ENCODE assay signal across 29 mouse cellular contexts in genomic region chr13:112560554-112561138, GRCm38 (mm10). TPM values are rescaled to one million over a fixed set of nuclear protein-coding genes. Genes with fewer than 3 reads are reported as not detected.
DNase-seq lines count a peak whose midpoint lies in the region; ATAC-seq and TF ChIP-seq lines count a peak whose summit lies in the region.
"Had no signal": no experiment of that assay in that cellular context is flagged by ENCODE, and none has a peak within 500 bp of the region (broad histone marks: within the 10 kb centered on the region; RNA-seq: fewer than 3 reads in every experiment).

No protein-coding gene starts in this region.

- H3K4me3 ChIP-seq in forebrain, postnatal 0 days (ENCODE audit: low read depth, low read length), result no peak overlapping the region
- H3K4me3 ChIP-seq in forebrain, embryonic 10.5 days, result no peak overlapping the region
- H3K4me3 ChIP-seq: embryonic facial prominence, embryonic 12.5 days; erythroblast, embryonic 14.5 days; heart, embryonic 15.5 days; hindbrain, embryonic 10.5 days; limb, embryonic 15.5 days; lung, embryonic 15.5 days; megakaryocyte, embryonic 14.5 days; midbrain, embryonic 13.5 days; neural tube, embryonic 12.5 days had no signal

- H3K27me3 ChIP-seq in forebrain, postnatal 0 days (ENCODE audit: insufficient read depth, low read length), result no peaks in the 10 kb centered on the region; the same call in 1 of the 2 replicates
- H3K27me3 ChIP-seq in forebrain, embryonic 10.5 days (ENCODE audit: poor library complexity, severe bottlenecking), result no peaks in the 10 kb centered on the region
- H3K27me3 ChIP-seq: embryonic facial prominence, embryonic 12.5 days; heart, embryonic 15.5 days; limb, embryonic 15.5 days; lung, embryonic 15.5 days; megakaryocyte, embryonic 14.5 days; midbrain, embryonic 13.5 days; neural tube, embryonic 12.5 days had no signal

- ATAC-seq in forebrain, postnatal 0 days, result peak; percentile 73
- ATAC-seq: forebrain, embryonic 14.5 days; hindbrain, postnatal 0 days; intestine, embryonic 16.5 days; midbrain, embryonic 13.5 days had no signal

- 67% methylated on average over 6 of the region's 6 CpGs for WGBS in forebrain, postnatal 0 days
- WGBS in forebrain, embryonic 10.5 days, result 91% methylated on average over 6 of the region's 6 CpGs

- no peak overlapping the region for H3K4me2 ChIP-seq in forebrain, postnatal 0 days (ENCODE audit: low read depth)
- H3K4me2 ChIP-seq: embryonic facial prominence, embryonic 12.5 days; heart, embryonic 15.5 days; limb, embryonic 15.5 days; lung, embryonic 15.5 days; midbrain, embryonic 13.5 days; neural tube, embryonic 12.5 days had no signal

- TF ChIP-seq CTCF in forebrain, postnatal 0 days (IDR thresholded peaks at IDR 0.05; ENCODE audit: low read depth), result no peak

- intact Hi-C loops in left cerebral cortex, postnatal 36 days (cut with DNase I), result no loop called here
- intact Hi-C loops in heart, postnatal 25 days (cut with DNase I), result no loop called here
- intact Hi-C loops in heart, postnatal 10 days (cut with DNase I), result no loop called here

- no peaks in the 10 kb centered on the region for H3K9me3 ChIP-seq in forebrain, postnatal 0 days (ENCODE audit: low read length)
- H3K9me3 ChIP-seq in forebrain, embryonic 10.5 days, result no peaks in the 10 kb centered on the region
- H3K9me3 ChIP-seq: embryonic facial prominence, embryonic 12.5 days; heart, embryonic 15.5 days; hindbrain, embryonic 10.5 days; limb, embryonic 15.5 days; lung, embryonic 15.5 days; megakaryocyte, embryonic 14.5 days; midbrain, embryonic 13.5 days; neural tube, embryonic 12.5 days had no signal

- H3K4me1 ChIP-seq in forebrain, postnatal 0 days (ENCODE audit: insufficient read depth), result no peaks in the 10 kb centered on the region
- no peaks in the 10 kb centered on the region for H3K4me1 ChIP-seq in forebrain, embryonic 10.5 days
- H3K4me1 ChIP-seq: embryonic facial prominence, embryonic 12.5 days; heart, embryonic 15.5 days; hindbrain, embryonic 10.5 days; limb, embryonic 15.5 days; lung, embryonic 15.5 days; megakaryocyte, embryonic 14.5 days; midbrain, embryonic 13.5 days; neural tube, embryonic 12.5 days had no signal

- DNase-seq in forebrain, postnatal 0 days, result peak; percentile 22
- no peak for DNase-seq in forebrain, embryonic 10.5 days (ENCODE audit: extremely low spot score, low spot score)
- peak; percentile 20 to 27 for DNase-seq in right cerebral cortex, adult 2 months (ENCODE audit: low spot score in 2 of 2)
- no peak for DNase-seq in right cerebral cortex, postnatal 14 days
- DNase-seq in left cerebral cortex, postnatal 36 days (ENCODE audit: low spot score in 2 of 2), result peak; percentile 5 to 30
- no peak for DNase-seq in heart, postnatal 25 days (ENCODE audit: low spot score)
- DNase-seq in heart, postnatal 10 days, result no peak
- DNase-seq: cerebellum, adult 11-12 months; cerebellum, postnatal 25 days; gastrocnemius, postnatal 36 days; kidney, adult 9 months; kidney, postnatal 14 days; lung, postnatal 36 days; spleen, adult 18-20 months; thymus, postnatal 25 days had no signal

- H3K27ac ChIP-seq in forebrain, postnatal 0 days (ENCODE audit: low read depth, low read length), result no peak overlapping the region
- no peak overlapping the region for H3K27ac ChIP-seq in forebrain, embryonic 10.5 days
- H3K27ac ChIP-seq: embryonic facial prominence, embryonic 12.5 days; heart, embryonic 15.5 days; hindbrain, embryonic 10.5 days; hindbrain, postnatal 0 days; limb, embryonic 15.5 days; liver, embryonic 14.5 days; lung, embryonic 15.5 days; midbrain, embryonic 13.5 days; neural tube, embryonic 12.5 days had no signal

- H3K36me3 ChIP-seq in forebrain, postnatal 0 days (ENCODE audit: insufficient read depth), result no peaks in the 10 kb centered on the region
- H3K36me3 ChIP-seq in forebrain, embryonic 10.5 days (replicated peaks), result no peaks in the 10 kb centered on the region
- H3K36me3 ChIP-seq: embryonic facial prominence, embryonic 12.5 days; heart, embryonic 15.5 days; hindbrain, embryonic 10.5 days; limb, embryonic 15.5 days; lung, embryonic 15.5 days; midbrain, embryonic 13.5 days; neural tube, embryonic 12.5 days had no signal

- no peak overlapping the region for H3K9ac ChIP-seq in forebrain, postnatal 0 days
- H3K9ac ChIP-seq: embryonic facial prominence, embryonic 12.5 days; heart, embryonic 15.5 days; limb, embryonic 15.5 days; liver, embryonic 14.5 days; lung, embryonic 15.5 days; midbrain, embryonic 13.5 days; neural tube, embryonic 12.5 days had no signal

RNA-seq across cellular contexts. Expression of gene Il31ra, which starts 33.5 kb away (rescaled TPM):
- 0.08 and 0.33 TPM in 2 replicates for total RNA-seq in forebrain, postnatal 0 days (2014; rRNA removed)
- 0.15 TPM in 2 replicates for polyA plus RNA-seq in forebrain, postnatal 0 days (2015; fragmentation: Nextera tagmentation; extraction: Ambion mirVana)
- polyA plus RNA-seq in forebrain, embryonic 10.5 days (2016; fragmentation: Nextera tagmentation; extraction: Ambion mirVana), result not detected in 2 replicates
- under 1 TPM in 1 of 2 experiments, not detected in 1; 0.75 TPM for total RNA-seq in left cerebral cortex, postnatal 36 days (2021)
- total RNA-seq in heart, postnatal 25 days (2021), result not detected
- total RNA-seq in heart, postnatal 10 days (2021), result under 1 TPM in 1 of 2 experiments, not detected in 1; 0.14 TPM
- total RNA-seq: gastrocnemius, adult 18-20 months; gastrocnemius, postnatal 36 days; hindbrain, postnatal 0 days had no signal
- polyA plus RNA-seq: erythroblast, embryonic 14.5 days; hindbrain, embryonic 10.5 days; hindbrain, postnatal 0 days; lung, embryonic 15.5 days; midbrain, embryonic 13.5 days had no signal

Comparison
In these comparisons a context has a peak if more than half of its experiments do, and no peak if none do; other contexts are left out.
1. DNase-seq: peak in forebrain, postnatal 0 days (single experiment), right cerebral cortex, adult 2 months (2 of 2) and left cerebral cortex, postnatal 36 days (2 of 2); none in forebrain, embryonic 10.5 days (single experiment), right cerebral cortex, postnatal 14 days (single experiment), heart, postnatal 25 days (single experiment) and heart, postnatal 10 days (0 of 2).